Mouse (Mus musculus): ENCODE data around the gene Cadm1.

The Cadm1 gene

DNA sequence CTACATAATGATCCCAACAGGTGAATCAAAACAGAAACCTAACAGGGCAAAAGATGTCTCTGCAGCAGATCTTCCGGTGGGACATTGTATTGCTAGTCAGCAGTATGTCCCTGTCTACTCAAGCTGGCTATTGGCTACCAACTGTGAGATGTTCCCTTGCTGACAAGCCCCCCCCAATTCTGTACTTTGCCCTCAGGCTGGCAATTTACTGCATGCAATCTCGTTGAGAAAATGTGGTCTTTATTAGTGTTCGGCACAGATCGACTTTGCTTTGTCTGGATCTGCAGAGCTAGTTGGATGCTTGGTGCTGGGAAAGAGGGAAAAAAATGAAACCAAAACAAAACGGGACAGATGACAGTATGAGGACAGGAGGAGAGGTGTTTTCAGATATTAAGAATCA, 222.5 kb downstream of the Cadm1 start:
- DNase-seq = no peak

DNA sequence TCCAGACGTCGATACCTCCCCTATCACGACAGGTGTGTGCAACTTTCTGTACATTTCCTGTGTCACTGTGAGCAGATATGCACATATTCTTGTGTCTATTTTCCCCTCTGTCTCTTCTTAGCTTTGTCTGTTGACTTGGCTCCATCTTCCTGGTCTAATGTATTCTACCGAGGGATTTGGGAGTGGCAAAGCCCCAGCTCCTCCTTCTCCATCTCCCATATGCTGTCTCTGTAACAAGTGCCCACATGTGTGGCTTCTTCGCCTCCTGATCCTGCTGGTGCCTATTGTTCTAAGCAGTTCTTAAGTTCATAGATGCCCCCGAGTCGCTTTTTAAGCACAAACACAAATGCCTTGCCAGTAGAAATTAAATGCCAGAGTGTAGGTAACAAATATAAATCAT, 223.2 kb downstream of the Cadm1 start:
- no peak for DNase-seq

DNA sequence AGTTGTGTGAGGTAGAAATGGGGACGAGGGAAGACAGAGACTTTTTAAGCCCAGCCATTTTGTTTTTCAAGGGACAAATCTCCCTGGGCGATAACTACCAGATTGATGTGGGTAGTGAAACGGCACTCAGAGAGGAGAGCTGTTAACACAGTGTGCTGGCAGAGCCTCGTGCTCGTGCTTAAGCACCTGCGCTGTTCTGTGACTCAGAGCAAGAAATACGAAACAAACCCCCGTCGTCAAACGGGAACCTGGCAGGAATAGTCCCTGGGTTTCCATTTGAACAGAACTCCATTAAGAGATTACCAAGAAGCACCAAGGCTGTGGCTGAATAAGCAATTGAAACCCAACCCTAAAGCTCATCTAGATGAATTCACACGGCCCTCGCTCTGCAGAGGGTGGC, 225.1 kb downstream of the Cadm1 start:
- DNase-seq = no peak

DNA sequence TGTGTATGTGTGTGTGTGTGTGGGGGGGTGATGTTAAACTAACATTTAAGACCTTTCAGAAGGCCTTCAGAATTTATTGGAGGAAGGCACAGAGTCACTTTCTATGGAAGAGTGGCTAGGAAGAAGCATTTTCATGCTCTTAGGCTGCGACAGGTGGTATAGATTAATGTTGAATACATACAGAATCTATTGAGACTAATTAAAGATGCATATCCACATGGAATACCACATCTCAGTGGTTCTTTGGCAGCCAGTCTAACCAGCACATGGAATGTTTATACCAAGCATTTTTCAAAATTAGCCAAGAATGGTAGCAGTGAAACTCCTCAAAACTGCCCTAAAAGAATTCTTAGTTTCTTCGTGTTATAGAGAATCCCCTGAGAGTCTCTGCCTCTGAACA, 227.8 kb downstream of the Cadm1 start:
- DNase-seq = no peak

DNA sequence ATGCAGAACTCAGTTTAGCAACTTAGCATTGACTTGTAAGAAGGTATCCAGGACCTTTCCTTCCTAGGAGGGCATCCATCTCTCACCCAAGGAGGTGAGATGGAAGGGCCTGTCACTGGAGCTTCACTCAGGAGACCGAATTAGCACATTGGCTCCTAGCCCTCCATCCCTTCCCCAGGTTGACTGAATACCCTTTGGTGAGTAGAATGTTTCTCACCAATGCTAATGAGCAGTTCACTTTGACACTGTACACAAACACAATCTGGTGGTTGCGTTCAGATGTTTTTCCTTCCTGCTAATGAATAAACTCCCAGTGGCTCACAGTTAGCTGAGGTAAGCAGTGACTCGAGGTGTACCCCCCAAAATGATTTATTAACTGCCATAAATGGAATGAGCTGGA, 228.3 kb downstream of the Cadm1 start:
- no peak for DNase-seq

DNA sequence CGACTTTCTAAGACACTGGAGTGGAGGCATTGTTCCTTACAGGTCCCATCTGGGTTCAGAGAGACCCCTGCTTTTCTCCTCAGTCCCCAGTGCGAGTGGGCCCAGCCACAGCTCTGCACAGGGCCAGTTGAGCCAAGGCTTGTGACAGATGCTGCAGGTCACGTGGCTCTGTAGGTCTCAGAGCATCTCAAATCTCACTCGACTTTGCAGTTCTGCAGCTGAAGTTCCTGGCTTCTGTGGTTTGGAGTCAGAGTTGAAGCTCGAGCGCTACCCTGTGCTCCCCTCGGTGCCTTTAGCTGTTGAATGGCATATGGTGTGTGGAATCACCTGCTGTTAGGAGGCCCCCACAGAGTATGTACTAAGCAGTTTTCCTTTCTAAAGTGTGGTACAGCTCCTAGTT, 229.8 kb downstream of the Cadm1 start:
- no peak for DNase-seq

DNA sequence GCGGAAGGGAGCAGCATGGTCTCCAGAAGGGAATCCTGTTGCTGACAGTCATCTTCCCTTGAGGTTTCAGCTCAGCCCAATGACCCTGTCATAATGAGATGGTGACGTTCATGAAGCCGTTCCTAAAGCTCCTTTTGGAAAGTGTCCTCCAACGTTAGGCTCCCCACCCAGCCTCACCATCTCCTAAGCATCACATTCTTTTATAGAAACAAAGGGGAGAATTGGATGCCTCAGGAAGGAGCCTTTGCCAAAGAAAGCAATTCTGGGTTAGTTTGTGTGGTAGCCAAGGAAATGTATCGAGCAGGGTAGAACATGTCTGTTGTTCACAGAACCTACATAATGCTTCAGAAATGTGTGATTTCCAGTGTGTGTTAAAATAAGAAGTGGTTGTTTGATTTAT, 231.6 kb downstream of the Cadm1 start:
- DNase-seq = no peak

DNA sequence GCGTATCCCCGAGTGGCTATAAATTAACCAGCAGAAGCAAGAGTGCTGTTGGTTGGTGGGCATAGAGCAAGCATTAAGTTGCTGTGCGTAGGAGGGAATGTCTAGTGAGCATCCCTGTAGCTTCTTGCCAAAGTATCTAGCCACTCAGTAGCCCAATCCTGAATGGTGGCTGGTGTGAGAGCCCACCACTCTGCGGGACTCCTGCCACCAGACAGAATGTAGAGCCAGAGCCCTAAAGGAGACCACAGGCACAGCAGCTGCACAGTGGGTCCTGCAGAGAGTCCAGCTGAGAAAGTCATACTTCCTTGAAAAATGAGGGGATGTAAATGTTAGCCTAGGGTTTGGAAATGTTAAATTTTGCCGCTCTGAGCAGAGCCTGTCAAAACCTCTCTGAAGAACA, 232.9 kb downstream of the Cadm1 start:
- no peak for DNase-seq

DNA sequence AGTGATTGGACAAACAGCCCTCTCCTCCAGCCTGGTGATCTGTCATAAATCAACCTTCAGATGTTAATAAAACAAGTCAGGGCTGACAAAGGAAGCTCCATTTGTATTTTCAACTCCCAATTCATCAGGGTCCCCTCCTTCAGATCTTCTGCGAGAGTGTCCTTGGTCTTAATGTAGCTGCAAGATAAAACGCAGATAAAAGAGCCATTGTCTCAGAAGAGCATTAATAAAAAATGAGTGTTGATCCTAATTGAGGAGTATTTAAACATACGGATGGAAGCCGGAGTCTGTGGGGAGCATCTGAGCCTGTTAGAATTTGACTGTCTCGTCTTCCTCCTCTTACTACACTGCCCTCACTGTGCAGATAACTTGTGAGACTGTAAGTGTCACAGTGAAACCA, 234.9 kb downstream of the Cadm1 start:
- no peak for DNase-seq

DNA sequence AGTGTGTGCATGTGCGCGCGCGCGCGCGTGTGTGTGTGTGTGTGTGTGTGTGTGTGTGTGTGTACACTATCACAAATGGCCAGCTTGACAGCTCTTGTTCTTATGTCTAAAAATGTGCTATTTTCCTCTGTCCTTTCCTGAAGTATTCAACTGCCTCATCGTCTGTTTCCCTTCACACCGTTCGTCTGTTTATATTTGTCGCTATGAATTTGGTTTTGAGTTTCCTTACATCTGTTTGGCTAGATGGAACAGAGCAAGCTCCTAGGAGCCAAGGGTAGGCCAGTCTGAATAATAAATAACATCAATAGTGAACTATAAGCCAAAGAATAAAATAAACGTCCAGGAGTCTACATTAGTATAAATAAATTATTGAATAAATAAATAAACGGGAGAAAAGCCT, 235.3 kb downstream of the Cadm1 start:
- no peak for DNase-seq

DNA sequence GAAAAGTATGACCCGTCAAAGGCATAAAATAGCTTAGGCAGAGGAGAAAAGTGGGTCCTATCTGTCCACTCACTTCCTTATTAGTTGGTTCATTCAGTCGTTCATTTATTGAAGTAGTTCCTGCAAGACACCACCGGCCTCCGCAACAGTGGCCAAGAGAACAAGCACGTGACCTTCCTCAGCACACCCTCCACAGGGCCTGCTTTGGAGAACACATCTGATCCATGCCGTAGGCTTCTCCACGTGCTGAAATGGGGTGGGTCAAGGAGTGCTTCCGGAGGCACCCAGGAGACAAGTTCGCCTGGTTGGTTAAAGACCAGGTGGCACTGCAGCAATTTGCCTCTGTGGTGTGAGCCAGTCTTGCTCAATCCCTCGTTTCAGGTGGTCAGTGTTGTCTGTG, 236.4 kb downstream of the Cadm1 start:
- no peak for DNase-seq

DNA sequence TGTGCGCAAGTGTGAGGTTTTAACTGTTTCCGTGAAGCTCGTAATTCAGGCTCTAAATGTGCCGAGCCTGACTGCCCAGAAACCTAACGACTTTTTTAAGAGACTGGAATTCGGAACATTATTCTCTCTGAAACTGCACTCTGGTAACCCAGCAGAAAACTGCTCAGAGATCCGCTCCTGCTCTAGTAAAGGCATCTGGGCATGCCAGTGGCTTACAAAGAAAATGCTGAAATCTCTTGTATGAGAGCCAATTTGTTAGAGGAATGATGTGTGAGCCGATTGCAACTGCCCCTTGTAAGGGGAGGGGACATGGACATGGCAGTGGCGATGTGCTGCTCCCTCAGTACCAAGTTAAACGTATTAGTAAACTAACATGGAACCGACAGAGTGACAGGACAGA, 240.9 kb downstream of the Cadm1 start:
- no peak for DNase-seq

DNA sequence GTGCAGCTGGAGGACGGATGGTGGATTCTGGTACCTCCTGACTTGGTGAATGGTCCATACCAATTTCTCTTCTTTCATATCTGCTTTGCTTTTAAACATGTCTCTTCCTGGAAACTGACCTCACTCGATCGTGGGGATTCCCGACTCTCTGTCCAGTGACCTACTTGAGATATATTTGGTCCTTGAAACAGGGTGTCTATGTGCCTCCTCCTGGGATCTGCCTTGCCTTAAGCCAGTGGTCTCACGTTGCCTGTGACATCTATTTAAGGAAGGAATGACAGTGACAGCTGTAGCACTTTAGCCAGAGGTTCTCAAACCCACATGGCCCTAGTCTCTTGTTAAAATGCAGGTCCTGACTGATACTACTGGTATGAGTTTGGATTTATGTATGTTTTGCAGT, 242.0 kb downstream of the Cadm1 start:
- no peak for DNase-seq

DNA sequence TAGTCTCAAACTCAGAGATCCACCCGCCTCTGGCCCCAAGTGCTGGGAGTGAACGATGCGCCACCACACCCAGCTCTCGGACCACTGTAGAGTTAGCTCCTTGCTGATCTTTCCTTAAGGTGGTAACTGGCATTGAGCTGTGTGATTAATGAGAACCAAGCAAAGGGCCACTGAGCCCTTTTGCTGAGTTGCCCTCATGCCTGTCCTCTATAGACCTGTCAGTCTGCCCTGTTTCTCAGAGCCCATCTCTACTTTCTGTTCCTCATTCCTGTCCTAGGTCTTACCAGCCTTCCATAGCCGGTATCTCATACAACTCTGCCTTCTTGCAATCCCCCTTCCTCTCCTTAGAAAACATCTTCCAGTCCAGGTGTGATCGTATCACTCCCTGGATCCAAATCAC, 242.8 kb downstream of the Cadm1 start:
- no peak for DNase-seq

DNA sequence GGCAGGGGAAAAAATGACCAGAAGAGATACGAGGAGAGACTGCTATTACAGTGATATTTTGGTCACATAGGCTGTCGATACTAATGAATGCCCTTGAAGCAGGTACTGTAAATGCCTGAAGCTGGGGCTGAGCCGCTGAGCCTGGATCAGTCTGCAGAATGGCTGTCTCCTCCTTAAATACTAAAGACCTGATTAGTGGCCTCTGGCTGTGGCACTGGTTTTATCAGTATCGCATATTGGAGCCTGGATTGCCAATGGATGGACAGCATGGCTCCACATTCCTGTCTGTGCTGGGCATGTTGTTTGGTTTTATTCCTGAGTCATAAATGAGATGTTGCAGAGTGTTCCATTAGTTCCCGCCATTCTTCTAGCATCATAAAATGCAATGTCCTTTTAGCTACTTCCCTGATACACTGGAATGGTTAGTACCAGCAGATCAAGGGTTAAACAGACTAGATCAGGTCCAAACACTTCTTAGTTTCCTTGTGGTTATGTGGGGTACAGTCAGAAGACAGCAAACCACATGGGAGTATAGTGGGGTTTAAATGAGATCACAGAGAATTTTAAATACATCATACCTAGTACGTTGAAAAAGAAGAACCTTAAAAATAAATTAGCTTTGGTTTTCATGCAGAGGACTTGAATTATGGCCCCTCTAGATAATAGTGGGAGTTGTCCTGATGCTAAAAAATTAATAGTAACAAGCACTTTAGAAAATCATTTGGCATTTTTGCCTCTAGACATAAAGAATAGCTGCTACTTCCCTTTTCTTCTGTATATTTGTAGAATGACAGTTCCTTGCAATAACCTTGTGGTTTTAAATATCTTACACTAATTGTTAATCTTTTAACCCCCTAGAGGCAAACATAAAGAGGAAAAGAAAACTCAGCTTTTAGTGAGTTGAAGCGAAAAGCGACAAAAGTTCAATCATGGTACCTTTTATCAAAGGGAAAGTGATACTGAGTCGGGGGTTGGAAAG, 247.3 kb downstream of the Cadm1 start:
- DNase-seq = no peak

DNA sequence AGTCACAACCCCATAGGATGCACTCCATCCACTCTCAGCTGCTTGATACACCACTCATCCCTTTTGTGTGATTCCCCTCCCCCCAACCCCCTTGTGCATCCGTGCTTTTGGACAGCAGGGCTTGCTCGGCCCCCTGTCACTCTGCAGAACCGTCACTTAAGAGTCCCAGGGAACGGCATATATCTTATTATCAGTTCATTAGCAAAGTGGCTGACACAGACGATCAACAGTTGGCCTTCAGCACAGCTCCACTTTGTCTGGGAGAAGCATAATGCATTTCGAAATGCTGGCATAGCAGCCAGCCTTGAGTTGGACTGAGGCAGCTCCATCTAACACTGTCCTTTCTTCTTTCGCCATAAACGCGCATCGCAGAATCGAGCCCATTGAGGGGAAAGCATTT, 248.5 kb downstream of the Cadm1 start:
- DNase-seq = no peak

DNA sequence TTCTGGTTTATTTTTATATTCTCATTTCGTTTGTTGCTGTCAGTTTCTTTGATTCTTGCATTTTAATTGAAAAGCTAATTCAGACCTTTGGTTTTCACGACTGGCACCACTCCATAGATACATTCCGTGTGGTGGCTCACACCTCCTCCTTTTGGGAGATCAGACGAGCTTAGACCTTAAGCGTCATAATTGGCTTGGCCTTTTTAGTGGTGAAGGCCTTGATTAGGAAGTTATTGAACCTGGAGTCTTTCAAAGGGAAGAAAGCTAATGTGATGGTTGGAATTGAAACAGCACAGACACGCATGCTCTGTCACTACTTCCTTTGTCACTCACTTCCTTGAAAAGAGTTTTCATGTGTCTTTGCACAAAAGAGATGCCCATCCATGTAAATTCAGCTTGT, 249.3 kb downstream of the Cadm1 start:
- no peak for DNase-seq

DNA sequence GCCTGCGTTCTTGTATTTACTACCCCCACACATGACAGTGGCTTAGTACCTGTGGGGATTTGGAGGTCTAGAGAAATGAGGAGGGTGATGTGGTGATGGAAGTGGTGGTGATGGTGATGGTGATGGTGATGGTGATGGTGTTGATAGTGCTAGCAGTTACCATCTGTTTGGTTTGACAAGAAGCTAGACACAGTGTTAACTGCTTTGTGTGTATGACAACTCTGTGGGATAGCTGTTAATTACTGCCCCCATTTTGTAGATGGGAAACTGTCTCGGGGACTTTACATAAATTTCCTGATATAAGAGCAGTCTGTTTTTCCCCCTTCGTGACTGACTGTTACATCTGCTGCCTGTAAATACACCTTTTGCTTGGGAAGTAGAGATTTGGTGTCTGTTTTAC, 256.7 kb downstream of the Cadm1 start:
- no peak for DNase-seq

DNA sequence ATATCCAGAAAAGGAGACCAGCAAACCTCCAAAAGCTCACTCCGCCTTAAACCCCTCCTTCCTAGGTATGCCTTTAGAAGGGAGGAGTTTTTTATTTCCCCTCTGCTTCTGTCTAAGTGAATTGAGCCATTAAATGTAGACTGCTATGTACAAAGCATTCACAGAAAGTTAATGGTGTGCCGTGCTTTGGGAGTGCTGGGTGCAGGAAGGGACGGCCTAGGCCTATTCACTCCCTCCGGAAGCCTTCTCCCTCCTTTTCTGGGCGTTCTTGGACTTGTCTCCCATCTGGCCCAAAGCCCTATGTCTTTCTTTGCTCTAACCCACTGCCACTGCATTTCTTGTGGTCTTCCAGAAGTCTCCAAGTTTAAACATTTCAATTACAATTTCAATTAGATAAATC, 268.5 kb downstream of the Cadm1 start:
- DNase-seq = no peak

DNA sequence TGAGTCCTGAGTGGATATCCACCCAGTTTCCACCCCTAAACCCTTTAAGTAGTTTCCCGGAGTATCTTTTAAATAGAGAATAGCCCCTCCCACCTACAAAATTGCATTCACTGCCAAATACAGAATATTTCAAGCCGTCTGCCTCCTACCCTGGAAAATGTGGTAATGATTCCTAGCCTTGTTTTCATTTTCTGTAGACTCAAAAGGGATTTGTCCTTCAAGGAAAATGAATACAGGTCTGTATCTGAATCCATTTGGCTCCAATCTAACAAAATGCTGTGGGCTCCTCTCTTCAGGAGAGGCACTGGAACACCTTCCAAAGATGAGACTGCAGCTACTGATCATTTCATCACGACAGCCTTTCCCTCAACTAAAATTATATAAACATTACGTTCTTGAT, 271.3 kb downstream of the Cadm1 start:
- no peak for DNase-seq

DNA sequence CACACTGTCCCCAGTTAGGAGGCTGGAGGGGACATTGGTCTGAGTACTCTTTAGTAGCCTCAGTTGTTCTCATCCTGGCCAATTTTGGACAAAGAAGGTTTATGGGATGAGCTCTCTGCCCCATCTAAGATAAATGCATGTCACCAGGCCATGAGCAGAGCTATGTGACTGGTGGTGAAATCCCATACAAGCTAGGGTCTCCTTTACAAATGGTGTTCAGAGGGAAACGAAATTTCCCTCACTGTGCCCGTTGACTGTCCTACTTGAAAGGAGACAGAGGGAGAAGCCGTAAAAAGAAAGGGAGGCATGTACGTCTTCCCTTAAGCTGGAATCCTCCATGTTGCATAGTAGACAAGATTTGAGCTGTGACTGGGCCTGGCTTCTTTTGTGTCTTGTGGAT, 272.6 kb downstream of the Cadm1 start:
- no peak for DNase-seq

DNA sequence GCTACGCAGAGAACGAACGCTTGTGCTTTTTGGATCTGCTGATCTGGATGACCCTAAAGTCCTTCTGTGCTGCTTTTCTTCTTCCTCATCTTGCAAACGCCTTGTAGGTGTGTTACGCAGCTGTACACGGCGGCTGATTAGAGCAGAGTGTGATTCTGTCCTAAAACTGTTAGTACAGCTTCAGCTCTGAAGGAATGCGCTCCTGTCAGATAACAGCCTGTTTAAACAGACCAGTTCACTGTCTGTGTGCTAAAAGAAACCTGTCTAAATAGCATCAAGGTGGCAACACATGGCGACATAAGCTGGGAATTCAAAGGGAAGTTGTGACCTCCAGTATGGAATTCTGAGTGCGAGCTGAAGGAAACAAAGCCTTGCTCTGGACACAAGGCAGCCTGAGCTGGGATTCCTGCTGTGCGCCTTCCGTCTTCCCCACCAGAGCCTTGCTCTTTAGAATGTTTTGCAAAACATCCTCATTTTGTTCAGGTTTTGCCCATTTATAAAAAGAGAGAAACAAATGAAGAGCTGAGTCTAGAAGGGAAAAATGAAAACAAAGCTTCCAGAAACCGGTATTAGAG, 273.6 kb downstream of the Cadm1 start:
- DNase-seq = no peak

DNA sequence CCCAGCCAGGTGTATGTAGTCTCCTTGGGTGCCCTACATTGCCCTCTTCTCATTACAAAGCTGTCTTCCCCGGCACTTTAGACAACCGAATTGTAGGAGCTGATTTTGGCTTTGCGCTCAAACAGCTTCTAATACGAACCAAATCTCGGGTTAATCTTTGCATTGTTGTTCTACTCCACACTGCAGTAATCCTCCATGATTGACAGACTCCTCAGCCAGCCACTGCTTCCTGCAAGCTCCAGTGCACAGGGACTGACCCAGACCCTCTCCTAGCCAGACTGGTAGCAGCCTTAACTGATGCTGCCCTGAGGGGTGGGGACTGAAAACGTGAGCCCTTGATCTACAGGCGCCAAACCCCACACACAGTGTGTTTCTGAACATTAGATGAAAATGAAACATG, 275.7 kb downstream of the Cadm1 start:
- no peak for DNase-seq

DNA sequence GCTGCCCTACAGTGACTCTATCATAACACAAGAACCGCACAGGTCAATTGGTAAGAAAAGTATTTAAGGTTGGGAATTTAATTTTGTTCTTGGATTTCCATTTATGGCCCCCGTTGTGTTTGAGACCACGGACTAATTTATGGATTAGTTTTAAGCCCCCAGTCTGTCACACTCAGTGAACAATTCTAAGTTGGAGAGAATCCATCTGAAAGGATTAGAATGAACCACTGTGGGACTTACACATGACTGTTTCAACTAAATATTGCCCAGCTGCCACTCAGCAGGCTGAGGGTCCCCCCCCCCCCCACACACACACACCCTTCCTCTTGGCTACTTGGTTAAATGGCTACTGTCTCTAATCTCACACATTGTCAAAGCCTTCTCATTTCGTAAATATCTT, 295.7 kb downstream of the Cadm1 start:
- no peak for DNase-seq

DNA sequence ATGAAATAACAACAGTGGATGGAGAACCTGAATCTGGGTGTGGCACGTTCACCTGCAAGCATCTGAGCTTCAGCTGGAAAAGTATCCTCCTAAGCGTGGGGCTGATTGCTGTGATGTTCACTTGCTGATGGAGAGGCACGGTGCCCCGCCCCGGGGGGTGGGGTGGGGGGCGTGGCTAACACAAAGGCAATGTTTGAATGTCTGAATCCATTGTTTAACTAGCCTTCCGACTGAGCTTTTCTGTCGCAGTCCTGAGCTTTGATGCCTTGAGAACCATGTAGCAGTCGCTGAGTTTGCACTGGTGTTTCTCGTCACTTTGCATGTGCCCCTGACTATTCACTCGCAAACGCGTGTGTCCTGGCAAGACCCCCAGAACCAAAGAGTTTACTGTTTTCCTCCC, 298.8 kb downstream of the Cadm1 start:
- no peak for DNase-seq
